Mouse (Mus musculus) urinary bladder, postnatal 4 days (tissue): ENCODE measurements around the gene Cyp4f16.
A peak's percentile ranks its signal among the peaks of the same experiment; 100 is the strongest.
"Not testable (repeated sequence)": the region's sequence is repeated elsewhere in the genome, so short reads cannot be mapped to it uniquely, and the experiment has no call there.

Experiments used
- DNase-seq, 2 experiments: peaks; one replicate each; pipeline ENCODE4 v3.0.0; 2021 to 2022; ENCODE audit warnings: low spot score in 2 of 2

The Cyp4f16 gene

GRCm38 (mm10) chr17:32550900-32551770 is 14.8 kb downstream of the Cyp4f16 start:
- DNase-seq = peak; percentile 68 to 72

- DNase-seq = not testable (repeated sequence)
Measured at GRCm38 (mm10) chr17:32553016-32553415, 16.7 kb downstream of the Cyp4f16 start.

DNA sequence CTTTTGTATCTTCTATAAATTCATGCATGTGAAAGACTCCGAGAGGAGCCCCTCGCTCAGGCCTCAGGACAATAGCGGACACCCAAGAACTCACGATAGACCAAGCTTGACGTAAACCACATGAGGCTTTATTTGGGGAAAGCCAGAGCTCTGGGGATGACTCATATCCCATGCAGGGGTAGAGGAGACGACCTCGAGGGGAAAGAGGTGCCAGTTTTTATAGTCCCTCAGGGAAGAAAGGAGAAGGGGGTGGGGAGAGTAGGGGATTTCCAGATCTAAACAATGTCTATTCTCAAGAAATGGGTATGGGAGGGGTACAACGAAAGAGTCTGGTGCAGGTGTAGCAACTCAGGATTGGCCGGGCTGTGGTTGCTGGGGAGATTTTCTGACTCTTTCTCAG is 18.0 kb downstream of the Cyp4f16 start:
- not testable (repeated sequence) for DNase-seq

GRCm38 (mm10) chr17:32563301-32563700 is 26.9 kb downstream of the Cyp4f16 start:
- DNase-seq = not testable (repeated sequence)

GRCm38 (mm10) chr17:32573286-32573685 is 36.9 kb downstream of the Cyp4f16 start:
- not testable (repeated sequence) for DNase-seq

DNA sequence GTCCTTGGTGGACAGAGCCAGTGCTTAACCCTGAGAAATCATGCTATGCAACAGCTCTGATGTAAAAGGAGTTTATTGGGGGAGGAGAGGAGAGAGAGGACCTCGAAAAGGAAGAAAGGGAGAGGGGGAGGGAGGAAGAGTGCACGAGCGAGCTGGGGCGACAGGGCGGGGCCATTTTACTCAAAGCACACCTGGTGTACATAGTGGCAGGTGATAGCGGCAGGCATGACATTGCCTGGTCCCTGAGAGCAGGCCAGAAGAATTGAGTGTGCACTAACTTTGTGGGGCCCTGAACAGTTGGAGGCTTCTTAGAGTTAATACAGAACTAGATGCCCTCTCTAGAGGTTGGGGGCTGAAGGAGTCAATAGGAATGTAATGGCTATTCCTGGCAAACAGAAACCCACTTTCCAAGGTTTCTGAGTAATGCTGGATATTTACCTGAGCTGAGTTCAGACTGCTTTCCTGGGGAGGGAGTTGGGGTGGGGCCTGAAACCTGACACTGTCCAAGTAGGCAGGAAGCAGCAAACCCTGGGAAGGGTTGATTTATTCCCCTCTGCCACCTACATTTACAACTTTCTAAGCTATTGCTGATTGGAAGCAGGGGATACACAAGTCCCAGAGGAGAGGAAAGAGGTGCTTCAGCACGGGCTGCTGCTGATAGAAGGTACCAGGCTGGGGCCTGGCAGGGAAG is 41.3 kb downstream of the Cyp4f16 start:
- DNase-seq = no peak

DNA sequence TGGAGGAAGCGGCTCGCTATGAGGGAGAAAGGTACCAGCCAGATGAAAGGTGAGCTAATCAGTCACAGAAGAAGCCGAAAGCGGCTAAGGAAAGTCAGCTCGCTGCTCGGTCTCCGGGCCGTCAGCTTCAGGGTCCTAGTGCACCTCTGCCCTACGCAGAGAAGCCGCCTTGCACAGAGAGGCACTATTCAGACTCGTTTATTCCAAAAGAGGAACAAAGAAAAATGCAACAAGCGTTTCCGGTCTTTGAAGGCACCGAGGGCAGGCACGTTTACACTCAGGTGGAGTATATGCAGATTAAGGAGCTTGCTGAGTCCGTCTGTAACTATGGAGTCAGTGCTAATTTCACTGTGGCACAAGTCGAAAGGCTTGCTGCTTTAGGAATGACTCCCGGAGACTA is 60.1 kb downstream of the Cyp4f16 start:
- DNase-seq = no peak
